Mouse (Mus musculus) olfactory bulb, adult 2 months (tissue): ENCODE results near the gene Lmo2. TPM values are rescaled to one million over a fixed set of nuclear protein-coding genes. Genes with fewer than 3 reads are reported as not detected.
A peak's percentile ranks its signal among the peaks of the same experiment; 100 is the strongest.

Experiments used
- H3K27ac ChIP-seq: fragments of 200-500 bp; 2 replicates; pipeline ENCODE4 v1.5.1; 2012; ENCODE audit warnings: low read depth, low read length; ENCODE audit not compliant: insufficient read depth
- H3K4me1 ChIP-seq: fragments of 200-500 bp; 2 replicates; pipeline ENCODE4 v1.6.1; 2012; ENCODE audit warnings: low read length; ENCODE audit not compliant: control insufficient read depth, insufficient read depth
- H3K4me3 ChIP-seq: fragments of 200-500 bp; 2 replicates; pipeline ENCODE4 v1.5.1; 2012; ENCODE audit warnings: mild to moderate bottlenecking, low read depth, low read length, moderate library complexity; ENCODE audit not compliant: insufficient read depth
- CTCF ChIP-seq: fragments of 200-500 bp; IDR thresholded peaks from 2 replicates; pipeline ENCODE4 v1.5.1; 2012; ENCODE audit warnings: low read depth, mild to moderate bottlenecking, low read length, moderate library complexity; ENCODE audit not compliant: insufficient read depth
- POLR2A ChIP-seq: fragments of 200-500 bp; IDR thresholded peaks from 2 replicates; pipeline ENCODE4 v1.6.1; 2012; ENCODE audit warnings: mild to moderate bottlenecking, low read depth, low read length, moderate library complexity; ENCODE audit not compliant: insufficient read depth
- WGBS: fragments of 180-500 bp; shearing (Covaris S2); methylation state at CpG from one replicate; pipeline ENCODE4 v1.1.7; 2018; 5-methylcytosine and 5-hydroxymethylcytosine counted together
- polyA plus RNA-seq: library from polyadenylated mRNA; stranded (reverse); fragments of >200 nt; gene quantifications from 2 replicates; pipeline ENCODE4 v1.2.4, GENCODE M21; 2012; ENCODE audit warnings: low replicate concordance; ENCODE audit not compliant: missing spikeins, insufficient read depth, insufficient read length

The Lmo2 gene
- polyA plus RNA-seq, 1 experiment, result not detected

DNA sequence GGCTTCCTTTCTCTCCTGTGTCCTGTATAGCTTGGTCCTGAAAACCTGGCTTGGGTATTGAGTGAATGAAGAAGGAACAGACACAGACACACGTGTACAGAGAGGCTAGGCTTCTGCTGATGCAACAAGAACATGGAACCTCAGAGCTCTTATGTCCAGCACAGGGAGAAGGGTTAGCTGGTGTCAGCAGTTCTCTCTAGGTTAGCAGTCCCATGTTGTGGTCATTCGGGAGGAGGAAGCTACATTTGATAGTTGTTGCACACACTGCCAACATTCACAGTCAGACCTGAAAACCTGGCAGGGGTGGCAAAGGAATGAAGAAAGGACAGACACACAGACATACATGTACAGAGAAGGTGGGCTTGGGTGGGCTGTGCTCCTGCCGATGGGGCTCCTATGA, 2.1 kb upstream of the Lmo2 start:
- Histone ChIP-seq H3K27ac (no peak overlapping the region), H3K4me3 (no peak overlapping the region), H3K4me1 (no peaks in the 10 kb centered on the region)
- WGBS, result 86% methylated on average over 3 of the region's 3 CpGs
- no peak for TF ChIP-seq CTCF
- no peak for TF ChIP-seq POLR2A

DNA sequence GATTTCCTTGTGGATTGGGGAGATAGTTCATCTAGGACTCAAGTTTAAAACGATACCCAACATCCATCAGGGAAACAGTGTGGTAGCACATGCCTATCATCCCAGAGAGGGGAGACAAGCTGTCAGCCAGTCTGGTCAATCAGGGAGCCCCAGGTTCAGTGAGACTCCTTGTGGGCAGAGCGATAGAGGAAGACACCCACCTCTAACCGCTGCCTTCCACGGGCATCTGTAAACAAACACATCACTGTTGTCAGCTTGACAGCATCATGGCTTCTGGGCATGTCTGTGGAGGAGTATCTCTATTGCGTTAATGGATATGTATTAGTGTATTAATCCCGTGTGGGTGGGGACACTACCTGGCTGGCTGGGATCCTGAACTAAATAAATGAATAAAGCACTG, 919 bp upstream of the Lmo2 start:
- 94% methylated on average over 6 of the region's 6 CpGs for WGBS
- Histone ChIP-seq H3K4me3 (no peak overlapping the region), H3K4me1 (no peaks in the 10 kb centered on the region), H3K27ac (no peak overlapping the region)
- TF ChIP-seq POLR2A, result no peak
- no peak for TF ChIP-seq CTCF

DNA sequence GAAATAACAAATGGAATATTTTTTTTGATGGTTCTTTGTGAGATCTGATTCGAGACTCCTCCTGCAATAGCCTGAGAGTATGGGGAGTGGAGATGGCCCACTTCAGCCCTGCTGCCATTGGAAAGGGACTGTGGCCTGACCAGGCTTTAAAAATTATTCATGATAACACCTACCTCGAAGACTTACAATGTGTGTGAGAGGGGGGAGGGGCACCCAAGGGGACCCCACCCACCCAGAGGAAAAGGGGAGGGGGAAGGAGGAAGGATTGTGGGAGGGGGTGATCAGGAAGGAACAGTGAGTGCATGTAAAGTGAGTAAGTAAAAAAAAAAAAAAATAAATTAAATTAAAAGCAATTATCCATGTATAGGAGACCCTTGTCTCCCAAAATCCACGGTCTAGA, 848 bp downstream of the Lmo2 start:
- Histone ChIP-seq H3K27ac (no peak overlapping the region), H3K4me1 (peaks cover 2% of the 10 kb centered on the region; the same call in 1 of the 2 replicates), H3K4me3 (no peak overlapping the region)
- WGBS, result 82% methylated on average over 3 of the region's 3 CpGs
- no peak for TF ChIP-seq POLR2A
- no peak for TF ChIP-seq CTCF

DNA sequence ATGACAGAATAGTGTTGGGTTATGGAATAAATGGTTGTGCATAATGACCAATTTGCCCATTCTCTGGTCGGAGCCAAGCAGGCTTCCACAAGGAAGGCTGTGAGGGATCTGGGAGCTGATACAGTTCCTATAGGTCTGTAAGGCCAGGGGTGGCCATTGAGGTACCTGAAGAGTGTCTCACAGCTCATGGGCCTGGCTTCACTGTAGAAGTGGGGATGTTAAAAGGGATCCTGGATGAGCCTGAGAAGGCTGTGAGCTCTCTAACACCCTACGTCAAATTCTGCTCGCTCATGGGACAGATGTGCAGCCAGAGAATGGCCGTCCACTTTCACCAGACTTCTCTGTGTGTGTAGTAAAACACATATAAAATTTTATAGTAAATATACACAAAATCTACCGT, 1.3 kb downstream of the Lmo2 start:
- WGBS, result 91% methylated on average over 5 of the region's 5 CpGs
- TF ChIP-seq POLR2A, result no peak
- no peak for TF ChIP-seq CTCF
- Histone ChIP-seq H3K4me1 (peaks cover 2% of the 10 kb centered on the region; the same call in 1 of the 2 replicates), H3K4me3 (no peak overlapping the region), H3K27ac (no peak overlapping the region)

DNA sequence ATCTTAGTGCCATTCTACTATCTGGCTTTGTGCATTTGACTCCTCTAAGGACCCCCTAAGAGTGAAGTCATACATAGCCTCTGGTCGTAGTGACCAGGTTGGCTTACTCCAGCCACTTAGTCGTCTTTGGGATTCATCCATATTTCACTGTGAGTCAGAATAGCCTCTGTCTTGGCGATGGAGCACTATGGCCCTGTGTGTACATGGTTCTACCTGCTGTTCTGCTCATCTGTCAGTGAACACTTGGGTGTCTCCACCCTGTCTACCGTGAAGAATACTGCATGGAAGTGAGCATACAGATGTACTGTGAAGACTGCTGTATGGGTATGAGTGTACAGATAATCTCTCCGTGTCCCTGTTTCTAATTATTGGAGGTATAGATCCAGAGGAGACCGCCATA, 1.8 kb downstream of the Lmo2 start:
- TF ChIP-seq POLR2A, result no peak
- TF ChIP-seq CTCF, result no peak
- 91% methylated on average over 6 of the region's 6 CpGs for WGBS
- no peak overlapping the region for H3K27ac ChIP-seq
- no peak overlapping the region for H3K4me3 ChIP-seq
- peaks cover 2% of the 10 kb centered on the region; the same call in 1 of the 2 replicates for H3K4me1 ChIP-seq

DNA sequence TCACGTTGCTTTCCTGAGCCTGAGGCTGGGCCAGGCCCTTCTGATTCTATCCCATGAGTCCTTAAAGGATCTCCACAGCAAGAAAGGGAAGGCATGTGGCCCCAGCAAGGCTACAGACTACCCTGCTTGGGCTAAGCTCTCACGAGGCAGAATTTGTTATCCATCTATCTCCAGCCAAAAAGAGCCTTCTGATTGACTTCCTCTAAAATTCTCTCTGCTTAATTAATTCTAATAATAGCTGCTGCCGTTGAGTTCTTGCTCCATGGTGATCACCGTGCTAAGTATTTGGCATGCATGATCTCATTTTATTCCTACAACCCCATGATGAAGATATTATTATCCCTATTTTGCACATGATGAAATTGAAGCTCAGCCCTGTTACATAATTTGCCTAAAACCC, 4.6 kb downstream of the Lmo2 start:
- 43% methylated on average over 4 of the region's 4 CpGs for WGBS
- Histone ChIP-seq H3K27ac (no peak overlapping the region), H3K4me1 (peaks cover 2% of the 10 kb centered on the region; the same call in 1 of the 2 replicates), H3K4me3 (no peak overlapping the region)
- TF ChIP-seq CTCF (no peak), POLR2A (no peak)

DNA sequence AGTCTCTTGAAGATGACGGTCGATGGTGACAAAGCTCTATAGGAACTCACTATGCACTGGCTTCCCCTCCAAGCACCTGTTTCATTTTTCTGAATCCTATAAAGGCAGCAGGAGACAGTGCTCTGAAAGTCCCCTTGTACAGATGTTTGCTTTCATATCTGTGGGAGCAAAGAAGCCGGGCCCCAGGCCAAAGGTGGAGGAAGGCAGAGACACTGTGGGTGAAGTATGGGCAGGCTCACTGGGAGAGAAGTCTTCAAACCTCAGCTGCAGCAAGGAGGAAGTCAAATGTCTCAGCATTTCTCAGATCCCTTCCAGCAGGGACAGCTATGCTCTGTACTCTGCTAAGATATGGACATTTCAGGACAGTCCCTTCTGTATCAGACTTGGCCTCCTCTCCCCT, 7.6 kb downstream of the Lmo2 start:
- 90% methylated on average over 3 of the region's 3 CpGs for WGBS
- Histone ChIP-seq H3K27ac (no peak overlapping the region), H3K4me3 (no peak overlapping the region), H3K4me1 (peaks cover 7% of the 10 kb centered on the region)
- no peak for TF ChIP-seq POLR2A
- TF ChIP-seq CTCF, result no peak

DNA sequence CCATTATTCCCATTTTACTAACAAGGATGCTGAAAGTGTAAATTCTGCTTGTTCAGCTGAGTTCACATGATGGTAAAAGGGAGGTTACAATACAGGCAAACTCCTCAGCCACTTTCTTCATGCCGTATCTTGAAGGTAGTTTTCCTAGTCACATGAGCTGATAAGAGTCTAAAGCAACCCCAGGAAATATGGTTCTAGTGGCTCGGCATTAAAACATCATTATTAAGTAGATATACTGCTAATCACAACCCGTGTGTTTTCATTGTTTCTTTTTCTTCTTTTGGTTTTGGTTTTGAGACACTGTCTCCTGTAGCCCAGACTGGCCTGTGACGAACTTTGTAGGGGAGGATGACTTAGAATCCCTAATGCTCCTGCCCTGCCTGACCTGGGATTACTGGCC, 10.4 kb downstream of the Lmo2 start:
- H3K4me3 ChIP-seq, result no peak overlapping the region
- TF ChIP-seq POLR2A (no peak), CTCF (no peak)
- WGBS, result 90% methylated on average over 4 of the region's 4 CpGs
- no peak overlapping the region for H3K27ac ChIP-seq
- peaks cover 11% of the 10 kb centered on the region for H3K4me1 ChIP-seq

DNA sequence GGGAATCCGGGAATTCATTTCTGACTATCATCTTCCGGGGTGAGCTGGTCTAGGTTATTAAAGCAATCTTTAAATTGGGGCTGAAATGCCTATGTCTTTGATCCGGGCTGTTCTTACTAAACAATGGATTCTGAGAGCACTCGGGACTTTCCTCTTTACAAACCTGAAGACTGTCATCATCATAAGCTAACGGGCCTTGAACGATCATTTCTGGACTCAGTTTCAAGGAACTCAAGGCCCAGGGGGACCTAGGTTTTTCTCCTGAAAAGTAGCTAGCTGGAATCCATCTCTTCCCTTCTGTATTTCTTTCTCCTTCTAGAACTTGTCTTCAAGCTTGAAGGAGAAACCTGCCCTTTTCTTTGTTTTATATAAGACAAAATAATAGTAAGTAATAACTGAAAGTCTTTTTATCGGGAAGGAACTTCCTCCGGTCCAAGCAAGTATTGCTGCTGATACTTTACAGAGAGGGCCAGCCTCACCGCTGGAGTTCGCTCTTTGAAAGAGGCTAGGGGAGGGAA, 11.2 kb downstream of the Lmo2 start:
- no peak overlapping the region for H3K27ac ChIP-seq
- H3K4me3 ChIP-seq, result peak overlapping the region; percentile 78
- 30% methylated on average over 10 of the region's 10 CpGs for WGBS
- H3K4me1 ChIP-seq, result peaks cover 11% of the 10 kb centered on the region
- no peak for TF ChIP-seq CTCF
- no peak for TF ChIP-seq POLR2A
